Mouse (Mus musculus) heart, adult 2 months (tissue): Measurements from ENCODE around the gene Cbln3.

Experiments used
- CTCF ChIP-seq: fragments of 200-600 bp; IDR thresholded peaks from 2 replicates; pipeline ENCODE4 v1.8.1; 2022; ENCODE audit warnings: antibody characterized with exemption, mild to moderate bottlenecking, moderate library complexity
- POLR2A ChIP-seq: fragments of 200-500 bp; IDR thresholded peaks from 2 replicates; pipeline ENCODE4 v1.6.1; 2011; ENCODE audit warnings: mild to moderate bottlenecking, low read depth, low read length, control low read depth; ENCODE audit not compliant: insufficient read depth

GRCm38 (mm10) chr14:55883663-55884062 is 529 bp downstream of the Cbln3 start:
- TF ChIP-seq CTCF, result no peak
- no peak for TF ChIP-seq POLR2A
